Comparison of ENCODE assay signal across 15 mouse cellular contexts in the genomic region with DNA sequence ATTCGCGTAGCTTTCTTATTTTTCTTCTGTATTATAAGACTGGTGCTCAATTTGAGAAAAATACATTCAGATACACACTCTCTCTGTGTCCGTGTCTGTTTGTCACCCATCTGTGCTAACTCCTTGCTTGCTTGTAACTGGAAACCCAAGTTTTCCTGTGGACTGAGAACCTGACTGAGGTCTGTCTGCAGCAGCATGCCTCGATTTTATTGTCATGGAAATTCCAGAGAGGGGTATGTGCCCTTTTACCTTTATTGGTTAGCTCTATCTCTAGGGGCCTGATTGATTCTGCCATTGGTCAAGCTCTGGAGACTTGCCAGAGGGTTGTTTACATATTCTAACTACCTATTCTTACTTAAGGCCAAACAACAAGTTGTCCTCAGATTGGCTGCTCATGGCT.
"Had no signal": no experiment of that assay in that cellular context is flagged by ENCODE, and none has a peak within 500 bp of the region (broad histone marks: within the 10 kb centered on the region; RNA-seq: fewer than 3 reads in every experiment).

No protein-coding gene starts in this region.

- H3K27me3 ChIP-seq: neural tube, embryonic 15.5 days; stomach, embryonic 15.5 days had no signal

- H3K9ac ChIP-seq: neural tube, embryonic 15.5 days; stomach, embryonic 15.5 days had no signal

- H3K4me2 ChIP-seq: neural tube, embryonic 15.5 days; stomach, embryonic 15.5 days had no signal

- H3K36me3 ChIP-seq: neural tube, embryonic 15.5 days; stomach, embryonic 15.5 days had no signal

- H3K4me3 ChIP-seq: neural tube, embryonic 15.5 days; stomach, embryonic 15.5 days had no signal

- DNase-seq: retina, postnatal 1 day; right cerebral cortex, adult 18-20 months; right cerebral cortex, postnatal 14 days; right cerebral cortex, postnatal 25 days; right cerebral cortex, postnatal 4 days; spleen, adult 18-20 months; thymus, adult 18-20 months; thymus, adult 2 months; thymus, postnatal 14 days; thymus, postnatal 25 days; thymus, postnatal 36 days; thymus, postnatal 4 days had no signal

- H3K9me3 ChIP-seq: neural tube, embryonic 15.5 days; stomach, embryonic 15.5 days had no signal

- H3K27ac ChIP-seq: neural tube, embryonic 15.5 days; stomach, embryonic 15.5 days; stomach, postnatal 0 days had no signal

- H3K4me1 ChIP-seq: neural tube, embryonic 15.5 days; stomach, embryonic 15.5 days had no signal
